Mouse (Mus musculus) limb, embryonic 11.5 days (tissue): ENCODE results near the gene Slc38a5. TPM values are rescaled to one million over a fixed set of nuclear protein-coding genes. Genes with fewer than 3 reads are reported as not detected.
"Not testable (repeated sequence)": the region's sequence is repeated elsewhere in the genome, so short reads cannot be mapped to it uniquely, and the experiment has no call there.

Source experiments
- ATAC-seq: fragments of 200-750 bp; cut with Nextera tagmentation; 2 replicates; pipeline ENCODE4 v1.8.0; 2017; ENCODE audit warnings: low read depth; ENCODE audit not compliant: insufficient number of reproducible peaks, low FRiP score, low TSS enrichment
- DNase-seq: peaks from one replicate; pipeline ENCODE4 v3.0.0-alpha.2; 2015; ENCODE audit warnings: low spot score
- H3K27ac ChIP-seq: fragments of 300-500 bp; sonication (generic); replicated peaks from 2 replicates; pipeline ENCODE4 v1.5.1; 2014; ENCODE audit warnings: low read depth, mild to moderate bottlenecking, low read length
- H3K27me3 ChIP-seq: fragments of 300-500 bp; sonication (generic); 2 replicates; pipeline ENCODE4 v1.6.1; 2014; ENCODE audit warnings: mild to moderate bottlenecking, low read length, mixed read lengths; ENCODE audit not compliant: control insufficient read depth, insufficient read depth
- H3K36me3 ChIP-seq: fragments of 300-500 bp; sonication (generic); 2 replicates; pipeline ENCODE4 v1.6.1; 2014; ENCODE audit warnings: mild to moderate bottlenecking, low read length, moderate library complexity, mixed read lengths; ENCODE audit not compliant: control insufficient read depth, insufficient read depth
- H3K4me1 ChIP-seq: fragments of 300-500 bp; sonication (generic); 2 replicates; pipeline ENCODE4 v1.6.1; 2014; ENCODE audit warnings: low read length, mixed read lengths; ENCODE audit not compliant: control insufficient read depth, insufficient read depth
- H3K4me2 ChIP-seq: fragments of 300-500 bp; sonication (generic); 2 replicates; pipeline ENCODE4 v1.6.1; 2014; ENCODE audit warnings: low read depth, mild to moderate bottlenecking, moderate library complexity; ENCODE audit not compliant: severe bottlenecking
- H3K4me3 ChIP-seq: fragments of 300-500 bp; sonication (generic); 2 replicates; pipeline ENCODE4 v1.5.1; 2014; ENCODE audit warnings: low read depth, low read length
- H3K9ac ChIP-seq: fragments of 300-500 bp; sonication (generic); 2 replicates; pipeline ENCODE4 v1.6.1; 2014; ENCODE audit warnings: mild to moderate bottlenecking, low read length
- H3K9me3 ChIP-seq: fragments of 300-500 bp; sonication (generic); 2 replicates; pipeline ENCODE4 v1.6.1; 2016; ENCODE audit warnings: low read length; ENCODE audit not compliant: control insufficient read depth
- WGBS: fragments of 180-500 bp; shearing (Covaris S2); extraction: QIAGEN DNeasy Blood & Tissue Kit; methylation state at CpG from one replicate; pipeline ENCODE4 v1.1.7; 2014; 5-methylcytosine and 5-hydroxymethylcytosine counted together
- polyA plus RNA-seq: library from polyadenylated mRNA; unstranded; fragments of >200 nt; fragmentation: Nextera tagmentation; extraction: Ambion mirVana; gene quantifications from 2 replicates; pipeline ENCODE4 v1.2.1, GENCODE M21; 2014

Gene Slc38a5
- polyA plus RNA-seq, 1 experiment from 2014 or later = 4.2 TPM

DNA sequence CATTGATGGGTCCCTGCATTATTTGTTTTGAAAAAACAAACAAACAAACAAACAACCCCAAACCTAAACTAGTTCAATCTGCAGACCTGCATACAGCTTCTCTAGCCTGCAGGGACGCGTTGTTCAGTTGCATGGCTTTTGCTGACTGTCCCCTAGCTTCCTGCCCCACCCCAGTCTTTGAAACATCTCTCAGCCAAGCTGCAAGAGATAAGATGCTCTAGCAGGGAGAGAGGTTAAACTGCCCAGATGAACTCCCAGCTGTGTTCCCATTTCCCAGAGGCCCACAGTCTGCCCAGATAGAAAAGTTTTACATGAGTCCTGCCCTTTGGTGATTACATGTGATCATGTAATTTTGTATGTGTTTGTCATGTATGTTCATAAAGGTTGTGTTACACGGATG, 6.7 kb upstream of the Slc38a5 start:
- Histone ChIP-seq H3K27me3 (no peaks in the 10 kb centered on the region), H3K27ac (no peak overlapping the region), H3K4me1 (no peaks in the 10 kb centered on the region), H3K9me3 (no peaks in the 10 kb centered on the region), H3K36me3 (no peaks in the 10 kb centered on the region), H3K9ac (no peak overlapping the region), H3K4me2 (no peak overlapping the region), H3K4me3 (no peak overlapping the region)
- ATAC-seq (no peak), DNase-seq (no peak)
- 75% methylated on average over 3 of the region's 3 CpGs for WGBS

DNA sequence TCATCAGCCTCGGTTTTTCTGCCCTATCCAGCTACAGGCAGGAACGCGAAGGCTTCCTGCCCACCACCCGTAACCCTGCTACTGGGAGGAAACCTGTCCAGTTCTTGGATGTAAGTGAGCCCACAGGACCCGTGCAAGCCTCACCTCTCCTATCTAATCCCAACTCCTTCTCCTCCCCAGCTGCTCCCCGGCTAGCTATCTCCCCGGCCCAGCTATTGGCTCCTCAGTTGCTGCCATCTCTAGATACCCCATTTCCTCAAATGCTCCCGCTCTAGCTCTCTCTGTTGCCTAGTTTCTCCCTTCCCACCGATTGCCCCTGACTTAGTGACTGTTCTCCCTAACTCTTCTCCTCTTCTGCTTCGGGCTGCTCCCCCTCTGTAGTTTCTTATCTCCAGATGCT, 1.1 kb downstream of the Slc38a5 start:
- H3K4me1 ChIP-seq = no peaks in the 10 kb centered on the region
- H3K9ac ChIP-seq = no peak overlapping the region
- no peaks in the 10 kb centered on the region for H3K27me3 ChIP-seq
- WGBS = 33% methylated on average over 10 of the region's 10 CpGs
- no peak overlapping the region for H3K27ac ChIP-seq
- no peak for DNase-seq
- H3K36me3 ChIP-seq = no peaks in the 10 kb centered on the region
- no peaks in the 10 kb centered on the region for H3K9me3 ChIP-seq
- no peak for ATAC-seq
- H3K4me2 ChIP-seq = no peak overlapping the region; the same call in 1 of the 2 replicates
- H3K4me3 ChIP-seq = no peak overlapping the region

DNA sequence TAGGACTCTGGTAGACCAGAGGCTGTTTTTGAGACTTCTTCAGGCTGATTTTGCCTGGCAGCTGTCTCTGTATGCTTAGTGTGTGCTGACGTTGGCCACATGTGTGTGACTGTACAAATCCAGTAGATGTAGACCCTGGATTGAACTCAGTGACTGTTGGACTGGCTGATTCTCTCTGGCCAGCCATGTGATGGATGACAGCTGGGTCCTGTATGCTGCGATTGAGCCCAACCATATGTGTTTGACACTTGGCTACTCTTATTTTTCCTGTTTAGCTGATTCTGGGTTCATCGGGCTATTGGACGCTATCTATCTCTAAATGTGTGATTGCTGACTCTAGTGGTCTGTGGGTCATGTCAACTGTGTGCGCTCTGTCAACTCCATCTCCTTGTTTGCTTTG, 3.1 kb downstream of the Slc38a5 start:
- Histone ChIP-seq H3K4me2 (no peak overlapping the region), H3K4me1 (no peaks in the 10 kb centered on the region), H3K9me3 (no peaks in the 10 kb centered on the region), H3K9ac (no peak overlapping the region), H3K27me3 (no peaks in the 10 kb centered on the region), H3K27ac (no peak overlapping the region), H3K4me3 (no peak overlapping the region), H3K36me3 (no peaks in the 10 kb centered on the region)
- no peak for ATAC-seq
- WGBS = 93% methylated on average over 5 of the region's 5 CpGs
- no peak for DNase-seq

DNA sequence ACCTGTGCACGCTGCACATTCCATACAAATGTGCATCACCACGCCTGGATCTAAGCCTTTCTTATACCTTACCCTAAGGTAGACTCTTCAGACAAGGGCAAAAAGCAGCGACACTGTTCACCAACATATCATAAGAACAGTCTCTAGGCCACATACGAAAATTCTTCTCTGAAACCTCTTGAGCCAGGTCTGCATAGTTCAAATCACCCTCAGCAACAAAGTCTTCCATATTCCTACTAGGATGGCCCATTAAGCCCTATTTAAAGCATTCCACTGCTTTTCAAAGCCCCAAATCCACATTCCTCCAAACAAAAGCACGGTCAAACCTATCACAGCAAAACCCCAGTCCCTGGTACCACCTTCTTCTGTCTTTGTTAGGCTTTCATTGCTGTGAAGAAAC, 17.7 kb downstream of the Slc38a5 start:
- no peaks in the 10 kb centered on the region for H3K27me3 ChIP-seq
- H3K9me3 ChIP-seq = no peaks in the 10 kb centered on the region
- H3K4me3 ChIP-seq = no peak overlapping the region
- no peaks in the 10 kb centered on the region for H3K36me3 ChIP-seq
- no peak for DNase-seq
- no peak overlapping the region for H3K9ac ChIP-seq
- no peak overlapping the region for H3K27ac ChIP-seq
- WGBS = 77% methylated on average over 5 of the region's 5 CpGs
- no peak for ATAC-seq
- H3K4me1 ChIP-seq = no peaks in the 10 kb centered on the region
- H3K4me2 ChIP-seq = no peak overlapping the region

DNA sequence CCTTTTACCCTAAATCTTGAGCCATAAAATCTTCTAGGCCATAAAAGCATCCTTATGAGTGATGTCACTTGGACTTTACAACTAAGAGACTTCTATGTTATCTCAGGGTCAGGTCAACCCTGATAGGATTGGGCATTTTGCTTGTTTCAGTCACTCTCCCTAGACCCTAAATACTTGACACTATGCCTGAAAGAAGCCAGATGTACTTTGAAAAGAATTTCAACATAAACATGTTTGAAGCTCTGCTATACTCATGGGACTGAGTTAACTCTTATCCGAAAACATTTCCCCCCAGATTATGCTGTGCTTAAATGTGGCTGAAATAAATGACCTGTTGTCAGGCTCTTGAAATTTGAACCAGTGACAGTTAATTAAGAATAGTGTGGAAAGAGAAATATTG, 38.4 kb downstream of the Slc38a5 start:
- Histone ChIP-seq H3K27ac (no peak overlapping the region), H3K9ac (no peak overlapping the region), H3K4me1 (no peaks in the 10 kb centered on the region), H3K4me3 (no peak overlapping the region), H3K4me2 (no peak overlapping the region), H3K27me3 (no peaks in the 10 kb centered on the region), H3K36me3 (no peaks in the 10 kb centered on the region), H3K9me3 (no peaks in the 10 kb centered on the region)
- 35% methylated on average over 1 of the region's 1 CpGs for WGBS
- DNase-seq (no peak), ATAC-seq (no peak)

DNA sequence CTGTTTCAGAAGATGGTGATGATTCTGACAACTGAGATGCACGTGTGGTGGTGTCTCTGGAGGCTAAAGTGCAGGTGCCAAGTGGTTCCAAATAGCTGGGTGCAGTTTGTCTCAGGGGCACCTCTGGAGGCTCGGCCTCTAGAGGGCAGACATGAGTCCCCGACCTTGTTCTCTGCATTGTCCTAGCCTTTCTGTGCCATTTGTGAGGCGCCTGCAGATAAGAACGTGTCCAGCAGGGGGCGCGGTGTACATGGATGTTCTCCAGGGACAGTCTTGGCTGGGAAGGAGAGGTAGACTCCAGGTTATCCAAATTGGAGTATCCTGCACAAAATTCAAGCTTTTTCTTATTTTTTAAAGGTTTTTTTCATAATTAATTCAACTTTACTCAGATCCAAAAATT, 44.0 kb downstream of the Slc38a5 start:
- H3K27ac ChIP-seq, ATAC-seq, H3K4me3 ChIP-seq, H3K4me1 ChIP-seq, H3K9me3 ChIP-seq, H3K36me3 ChIP-seq, H3K27me3 ChIP-seq, H3K4me2 ChIP-seq, H3K9ac ChIP-seq: not testable (repeated sequence)
- WGBS = 9% methylated on average over 7 of the region's 7 CpGs
- peak; percentile 56 for DNase-seq

DNA sequence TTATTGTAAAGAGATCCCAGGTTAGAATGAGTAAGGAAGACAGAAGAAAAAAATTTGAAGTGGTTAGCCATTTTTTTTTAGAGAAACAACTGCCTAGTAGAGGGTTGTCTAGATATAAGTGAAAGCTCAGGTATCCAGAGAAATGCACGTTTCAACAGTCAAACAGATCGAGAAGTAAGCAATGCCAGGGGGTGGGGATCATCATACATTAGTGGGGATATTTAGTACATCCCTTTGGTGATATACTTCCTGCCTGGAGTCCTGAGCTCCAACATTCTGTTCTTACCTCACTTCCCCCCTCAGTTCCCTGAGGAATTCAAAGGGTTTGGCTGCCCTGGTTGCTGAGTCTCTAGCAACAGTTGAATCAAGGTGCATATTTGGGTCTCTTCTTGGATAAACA, 56.2 kb downstream of the Slc38a5 start, which contains the start of gene Ssxb10:
Ssxb10 (plus strand) TSS at position 301 of the 400 bp plus-strand sequence.
- no peaks in the 10 kb centered on the region for H3K36me3 ChIP-seq
- no peaks in the 10 kb centered on the region for H3K27me3 ChIP-seq
- ATAC-seq (no peak), DNase-seq (no peak)
- no peak within 1 kb of the TSS for H3K4me3 ChIP-seq
- no peaks in the 10 kb centered on the region for H3K4me1 ChIP-seq
- H3K4me2 ChIP-seq = no peak within 1 kb of the TSS
- H3K9ac ChIP-seq = no peak within 1 kb of the TSS
- H3K9me3 ChIP-seq = no peaks in the 10 kb centered on the region; the same call in 1 of the 2 replicates
- H3K27ac ChIP-seq = no peak within 1 kb of the TSS
- WGBS = 58% methylated on average over 2 of the region's 2 CpGs

Other genes with a start within 250 kb of the Slc38a5 start
- 95.7 and 102 TPM in 2 replicates for gene Suv39h1, start 196.4 kb upstream of the Slc38a5 start, polyA plus RNA-seq
- 0.27 and 0.44 TPM in 2 replicates for gene Was, start 180.6 kb upstream of the Slc38a5 start, polyA plus RNA-seq
- 12.4 and 15.6 TPM in 2 replicates for gene Wdr13, start 138.2 kb upstream of the Slc38a5 start, polyA plus RNA-seq
- 538 and 539 TPM in 2 replicates for gene Rbm3, start 125.3 kb upstream of the Slc38a5 start, polyA plus RNA-seq
- gene Tbc1d25, start 95.0 kb upstream of the Slc38a5 start, polyA plus RNA-seq = 15.4 and 15.5 TPM in 2 replicates
- 24.1 and 25.5 TPM in 2 replicates for gene Ebp, start 77.6 kb upstream of the Slc38a5 start, polyA plus RNA-seq
- 11.1 and 11.8 TPM in 2 replicates for gene Porcn, start 64.6 kb upstream of the Slc38a5 start, polyA plus RNA-seq
- 51.2 and 53.6 TPM in 2 replicates for gene Ftsj1, start 18.7 kb upstream of the Slc38a5 start, polyA plus RNA-seq
- gene Ssxb10, start 56.3 kb downstream of the Slc38a5 start, polyA plus RNA-seq = not detected in 2 replicates
- not detected in 2 replicates for gene Ssxb9, start 95.8 kb downstream of the Slc38a5 start, polyA plus RNA-seq
- gene Ssxb1, start 142.2 kb downstream of the Slc38a5 start, polyA plus RNA-seq = not detected in 2 replicates
- not detected in 2 replicates for gene Ssxb2, start 190.6 kb downstream of the Slc38a5 start, polyA plus RNA-seq